In the genomic region with DNA sequence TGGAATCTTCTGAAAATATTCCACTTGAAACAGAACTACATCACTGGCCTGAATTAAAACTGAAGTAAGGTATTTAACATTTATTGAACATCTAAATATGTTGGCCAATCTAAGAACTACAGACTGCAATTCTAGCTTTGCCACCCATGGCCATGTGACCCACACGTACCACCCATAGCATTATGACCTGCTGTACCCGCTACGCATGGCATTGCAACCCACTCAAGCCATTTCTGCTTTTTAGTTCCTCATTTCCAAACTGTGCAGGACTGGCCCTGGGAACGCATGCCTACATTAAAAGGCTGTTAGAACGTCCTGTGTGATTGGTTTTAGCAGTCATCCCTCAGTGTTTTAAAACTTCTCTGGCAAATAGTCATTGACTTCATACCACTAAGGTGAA, we compare ENCODE assay signal across 21 mouse cellular contexts. TPM values are rescaled to one million over a fixed set of nuclear protein-coding genes. Genes with fewer than 3 reads are reported as not detected.
DNase-seq lines count a peak whose midpoint lies in the region; ATAC-seq lines count a peak whose summit lies in the region.
"Had no signal": no experiment of that assay in that cellular context is flagged by ENCODE, and none has a peak within 500 bp of the region (broad histone marks: within the 10 kb centered on the region; RNA-seq: fewer than 3 reads in every experiment).

No protein-coding gene starts in this region.

- ATAC-seq in liver, embryonic 15.5 days (ENCODE audit: insufficient read depth) = peak; percentile 49; the same call in 1 of the 2 replicates
- ATAC-seq in forebrain, embryonic 12.5 days (ENCODE audit: low FRiP score) = no peak
- ATAC-seq: midbrain, embryonic 13.5 days had no signal

- no peaks in the 10 kb centered on the region; the same call in 1 of the 2 replicates for H3K4me1 ChIP-seq in liver, embryonic 15.5 days (replicated peaks)
- no peaks in the 10 kb centered on the region for H3K4me1 ChIP-seq in forebrain, embryonic 12.5 days
- H3K4me1 ChIP-seq: embryonic facial prominence, embryonic 12.5 days; hindbrain, embryonic 13.5 days; midbrain, embryonic 13.5 days had no signal

- H3K9me3 ChIP-seq in liver, embryonic 15.5 days (replicated peaks) = no peaks in the 10 kb centered on the region
- no peaks in the 10 kb centered on the region for H3K9me3 ChIP-seq in forebrain, embryonic 12.5 days
- H3K9me3 ChIP-seq: embryonic facial prominence, embryonic 12.5 days; hindbrain, embryonic 13.5 days; midbrain, embryonic 13.5 days had no signal

- no peak overlapping the region for H3K9ac ChIP-seq in liver, embryonic 15.5 days
- H3K9ac ChIP-seq in forebrain, embryonic 12.5 days = no peak overlapping the region
- H3K9ac ChIP-seq: embryonic facial prominence, embryonic 12.5 days; hindbrain, embryonic 13.5 days; midbrain, embryonic 13.5 days had no signal

- H3K4me3 ChIP-seq in liver, embryonic 15.5 days (replicated peaks) = no peak overlapping the region
- H3K4me3 ChIP-seq in forebrain, embryonic 12.5 days (replicated peaks) = no peak overlapping the region
- H3K4me3 ChIP-seq: embryonic facial prominence, embryonic 12.5 days; gastrocnemius, adult 2 months; heart, adult 2 months; hindbrain, embryonic 13.5 days; midbrain, embryonic 13.5 days had no signal

- WGBS in liver, embryonic 15.5 days (ENCODE audit: insufficient replicate concordance) = 63% methylated on average over 5 of the region's 5 CpGs
- 92% methylated on average over 5 of the region's 5 CpGs for WGBS in forebrain, embryonic 12.5 days

- H3K27ac ChIP-seq in liver, embryonic 15.5 days (replicated peaks) = no peak overlapping the region
- no peak overlapping the region for H3K27ac ChIP-seq in forebrain, embryonic 12.5 days
- H3K27ac ChIP-seq: embryonic facial prominence, embryonic 12.5 days; gastrocnemius, adult 2 months; heart, adult 2 months; hindbrain, embryonic 13.5 days; macrophage; midbrain, embryonic 13.5 days had no signal

- no peaks in the 10 kb centered on the region for H3K27me3 ChIP-seq in liver, embryonic 15.5 days
- H3K27me3 ChIP-seq in forebrain, embryonic 12.5 days = no peaks in the 10 kb centered on the region
- H3K27me3 ChIP-seq: embryonic facial prominence, embryonic 12.5 days; hindbrain, embryonic 13.5 days; midbrain, embryonic 13.5 days had no signal

- H3K4me2 ChIP-seq in liver, embryonic 15.5 days = no peak overlapping the region
- no peak overlapping the region for H3K4me2 ChIP-seq in forebrain, embryonic 12.5 days
- H3K4me2 ChIP-seq: embryonic facial prominence, embryonic 12.5 days; hindbrain, embryonic 13.5 days; midbrain, embryonic 13.5 days had no signal

- DNase-seq in liver (no peak), A20 (ENCODE audit: low read depth, low spot score) (peak; percentile 5)
- DNase-seq in c-Kit-positive CD71-negative TER-119-negative erythroid progenitor cells, embryonic 14.5 days (ENCODE audit: low read depth) = peak; percentile 13
- peak; percentile 65 to 74 for DNase-seq in monocyte, adult 2 months (ENCODE audit: low read depth in 1 of 2, low spot score in 2 of 2)
- no peak for DNase-seq in thymus, postnatal 10 days (ENCODE audit: low spot score in 2 of 2)
- DNase-seq: cerebellum, postnatal 36 days; gastrocnemius, adult 2 months; kidney, adult 9 months; kidney, postnatal 4 days; right cerebral cortex, adult 18-20 months; thymus, postnatal 4 days had no signal

- H3K36me3 ChIP-seq in liver, embryonic 15.5 days (replicated peaks) = peaks cover 51% of the 10 kb centered on the region
- H3K36me3 ChIP-seq in forebrain, embryonic 12.5 days (replicated peaks) = peaks cover 68% of the 10 kb centered on the region

RNA-seq across cellular contexts. Expression of a gene that starts 32.6 kb away (rescaled TPM):
- polyA plus RNA-seq in liver, embryonic 15.5 days (2015; fragmentation: Nextera tagmentation; extraction: Ambion mirVana) = 0.03 TPM in 1 of 2 replicates, not detected in the other
- not detected in 2 replicates for polyA plus RNA-seq in forebrain, embryonic 12.5 days (2016; fragmentation: Nextera tagmentation; extraction: Ambion mirVana)
- polyA plus RNA-seq: embryonic facial prominence, embryonic 12.5 days; heart, embryonic 16.5 days; hindbrain, embryonic 13.5 days; intestine, embryonic 14.5 days; midbrain, embryonic 13.5 days; testis, adult 2 months had no signal

RNA-seq across cellular contexts. Expression of a gene that starts 55.6 kb away (rescaled TPM):
- polyA plus RNA-seq in liver, embryonic 15.5 days (2015; fragmentation: Nextera tagmentation; extraction: Ambion mirVana) = 35.4 and 37.5 TPM in 2 replicates
- 95.5 and 100 TPM in 2 replicates for polyA plus RNA-seq in forebrain, embryonic 12.5 days (2016; fragmentation: Nextera tagmentation; extraction: Ambion mirVana)

Comparison
In these comparisons a context has a peak if more than half of its experiments do, and no peak if none do; other contexts are left out.
1. DNase-seq: peak in A20 (single experiment), c-Kit-positive CD71-negative TER-119-negative erythroid progenitor cells, embryonic 14.5 days (single experiment) and monocyte, adult 2 months (2 of 2); none in liver (single experiment) and thymus, postnatal 10 days (0 of 2).